Mouse (Mus musculus) kidney, postnatal 0 days (tissue): ENCODE data around the gene Sh3pxd2b. TPM values are rescaled to one million over a fixed set of nuclear protein-coding genes. Genes with fewer than 3 reads are reported as not detected.

Experiments used
- ATAC-seq: fragments of 200-750 bp; cut with Nextera tagmentation; replicated peaks from 2 replicates; pipeline ENCODE4 v1.8.0; 2017; ENCODE audit warnings: low read depth, moderate number of reproducible peaks, moderate TSS enrichment, moderate library complexity; ENCODE audit not compliant: low FRiP score
- DNase-seq: peaks from one replicate; pipeline ENCODE4 v3.0.0-alpha.2; 2016; ENCODE audit warnings: low spot score
- H3K27ac ChIP-seq: fragments of 300-500 bp; sonication (generic); 2 replicates; pipeline ENCODE4 v1.5.1; 2014; ENCODE audit warnings: mild to moderate bottlenecking
- H3K27me3 ChIP-seq: fragments of 300-500 bp; sonication (generic); 2 replicates; pipeline ENCODE4 v1.6.1; 2014; ENCODE audit warnings: low read length, mixed read lengths; ENCODE audit not compliant: insufficient read depth
- H3K36me3 ChIP-seq: fragments of 300-500 bp; sonication (generic); 2 replicates; pipeline ENCODE4 v1.6.1; 2014; ENCODE audit warnings: low read length, mixed read lengths; ENCODE audit not compliant: insufficient read depth
- H3K4me1 ChIP-seq: fragments of 300-500 bp; sonication (generic); replicated peaks from 2 replicates; pipeline ENCODE4 v1.6.1; 2014; ENCODE audit warnings: antibody characterized with exemption, low read length, mixed read lengths; ENCODE audit not compliant: insufficient read depth
- H3K4me2 ChIP-seq: fragments of 300-500 bp; sonication (generic); 2 replicates; pipeline ENCODE4 v1.6.1; 2014; ENCODE audit warnings: mild to moderate bottlenecking, low read length, moderate library complexity, mixed read lengths
- H3K4me3 ChIP-seq: fragments of 300-500 bp; sonication (generic); replicated peaks from 2 replicates; pipeline ENCODE4 v1.5.1; 2014; ENCODE audit warnings: low read depth, low read length
- H3K9ac ChIP-seq: fragments of 300-500 bp; sonication (generic); 2 replicates; pipeline ENCODE4 v1.6.1; 2014; ENCODE audit warnings: low read depth, low read length
- H3K9me3 ChIP-seq: fragments of 300-500 bp; sonication (generic); replicated peaks from 2 replicates; pipeline ENCODE4 v1.6.1; 2016; ENCODE audit warnings: low read length, inconsistent platforms, mixed read lengths
- CTCF ChIP-seq: IDR thresholded peaks from 2 replicates; pipeline ENCODE4 v1.5.1; 2016; ENCODE audit warnings: antibody characterized with exemption, low read depth, mild to moderate bottlenecking, moderate library complexity
- WGBS: fragments of 180-500 bp; shearing (Covaris S2); extraction: QIAGEN DNeasy Blood & Tissue Kit; methylation state at CpG from one replicate; pipeline ENCODE4 v1.1.7; 2014; 5-methylcytosine and 5-hydroxymethylcytosine counted together
- polyA plus RNA-seq: library from polyadenylated mRNA; unstranded; fragments of >200 nt; fragmentation: Nextera tagmentation; extraction: Ambion mirVana; gene quantifications from 2 replicates; pipeline ENCODE4 v1.2.1, GENCODE M21; 2015

The Sh3pxd2b gene
- polyA plus RNA-seq, 1 experiment from 2014 or later: 6.6 TPM

DNA sequence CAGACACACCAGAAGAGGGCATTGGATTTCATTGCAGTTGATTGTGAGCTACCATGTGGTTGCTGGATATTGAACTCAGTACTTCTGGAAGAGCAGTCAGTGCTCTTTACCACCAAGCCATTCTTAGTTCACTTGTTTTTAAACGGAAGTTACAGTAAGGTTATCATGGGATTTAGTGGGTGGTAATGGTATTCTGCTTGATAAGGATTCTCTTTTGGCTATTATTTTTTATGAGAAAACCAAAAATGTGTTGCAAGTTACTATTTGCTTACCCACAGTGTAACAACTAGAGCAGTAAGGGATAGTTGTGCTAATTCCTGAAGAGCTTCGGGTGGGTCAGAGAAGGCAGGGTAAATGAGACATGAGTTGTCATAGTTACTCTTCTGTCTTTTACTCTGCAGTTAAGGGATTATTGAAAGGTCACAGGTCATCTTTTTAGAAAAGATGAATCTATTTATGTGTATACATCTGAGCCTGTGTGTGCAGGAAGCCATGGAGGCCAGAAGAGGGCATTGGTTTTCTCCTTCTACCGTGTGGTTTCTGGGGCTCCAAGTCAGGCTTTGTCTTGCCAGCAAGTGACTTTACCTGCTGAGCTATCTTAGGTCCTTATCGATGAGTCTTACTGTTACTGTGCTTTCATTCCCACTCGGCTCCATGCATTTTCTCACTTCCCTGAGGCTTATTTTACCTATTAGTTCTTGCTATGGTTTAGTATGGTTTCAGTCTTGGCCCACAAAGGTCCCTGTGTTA lies 128.0 kb downstream of the Sh3pxd2b start:
- H3K4me2 ChIP-seq: no peak overlapping the region
- no peak for ATAC-seq
- no peaks in the 10 kb centered on the region for H3K27me3 ChIP-seq
- no peaks in the 10 kb centered on the region for H3K9me3 ChIP-seq
- DNase-seq: no peak
- H3K4me3 ChIP-seq: no peak overlapping the region
- H3K4me1 ChIP-seq: no peaks in the 10 kb centered on the region
- no peaks in the 10 kb centered on the region for H3K36me3 ChIP-seq
- WGBS: 88% methylated on average over 5 of the region's 5 CpGs
- H3K9ac ChIP-seq: no peak overlapping the region
- peak; percentile 20; the same call in 1 of the 2 replicates for TF ChIP-seq CTCF
- H3K27ac ChIP-seq: no peak overlapping the region

Other genes with a start within 250 kb of the Sh3pxd2b start
- gene Il9r, start 147.5 kb upstream of the Sh3pxd2b start, polyA plus RNA-seq: not detected in 2 replicates
- gene Snrnp25, start 142.4 kb upstream of the Sh3pxd2b start, polyA plus RNA-seq: 49.5 and 49.6 TPM in 2 replicates
- 49.3 and 55.0 TPM in 2 replicates for gene Rhbdf1, start 125.5 kb upstream of the Sh3pxd2b start, polyA plus RNA-seq
- gene Mpg, start 121.3 kb upstream of the Sh3pxd2b start, polyA plus RNA-seq: 31.6 and 33.0 TPM in 2 replicates
- 36.9 and 44.2 TPM in 2 replicates for gene Nprl3, start 80.1 kb upstream of the Sh3pxd2b start, polyA plus RNA-seq
- gene Hba-x, start 71.4 kb upstream of the Sh3pxd2b start, polyA plus RNA-seq: 0.36 and 0.43 TPM in 2 replicates
- 1,023 and 1,027 TPM in 2 replicates for gene Hba-a1, start 64.3 kb upstream of the Sh3pxd2b start, polyA plus RNA-seq
- 0.87 and 0.92 TPM in 2 replicates for gene Hbq1b, start 60.9 kb upstream of the Sh3pxd2b start, polyA plus RNA-seq
- 2,400 and 2,472 TPM in 2 replicates for gene Hba-a2, start 51.3 kb upstream of the Sh3pxd2b start, polyA plus RNA-seq
- gene Hbq1a, start 47.8 kb upstream of the Sh3pxd2b start, polyA plus RNA-seq: 0.37 TPM in 1 of 2 replicates, not detected in the other
- 28.8 TPM in 2 replicates for gene Ubtd2, start 107.5 kb downstream of the Sh3pxd2b start, polyA plus RNA-seq
- gene Efcab9, start 184.3 kb downstream of the Sh3pxd2b start, polyA plus RNA-seq: 0.49 TPM in 1 of 2 replicates, not detected in the other
- 2.3 and 2.4 TPM in 2 replicates for gene Stk10, start 185.5 kb downstream of the Sh3pxd2b start, polyA plus RNA-seq